ENCODE assay signal across 8 mouse cellular contexts in genomic region chr17:86371101-86371561, GRCm38 (mm10).
DNase-seq lines count a peak whose midpoint lies in the region; ATAC-seq and TF ChIP-seq lines count a peak whose summit lies in the region.

No protein-coding gene starts in this region.

- H3K9ac ChIP-seq in hindbrain, embryonic 13.5 days: no peak overlapping the region
- no peak overlapping the region for H3K9ac ChIP-seq in hindbrain, embryonic 12.5 days
- peak overlapping the region; percentile 2; the same call in 1 of the 2 replicates for H3K9ac ChIP-seq in CH12.LX (ENCODE audit: insufficient read depth, low read depth)
- H3K9ac ChIP-seq in hindbrain, embryonic 16.5 days (ENCODE audit: low read depth, low read length): no peak overlapping the region

- H3K4me1 ChIP-seq in hindbrain, embryonic 13.5 days (replicated peaks): peaks cover 27% of the 10 kb centered on the region
- peaks cover 14% of the 10 kb centered on the region for H3K4me1 ChIP-seq in hindbrain, embryonic 12.5 days
- H3K4me1 ChIP-seq in CH12.LX (ENCODE audit: control insufficient read depth in 1 of 2, insufficient read depth in 2 of 2): peaks cover 32 to 87% of the 10 kb centered on the region in 2 experiments
- H3K4me1 ChIP-seq in hindbrain, embryonic 16.5 days (ENCODE audit: control insufficient read depth, insufficient read depth, low read depth, low read length): peaks cover 26% of the 10 kb centered on the region

- 66% methylated on average over 4 of the region's 4 CpGs for WGBS in hindbrain, embryonic 13.5 days
- 70% methylated on average over 4 of the region's 4 CpGs for WGBS in hindbrain, embryonic 12.5 days
- 47% methylated on average over 4 of the region's 4 CpGs for WGBS in hindbrain, embryonic 16.5 days

- intact Hi-C loops in gastrocnemius, adult 2 months (cut with DNase I): no loop called here

- H3K36me3 ChIP-seq in hindbrain, embryonic 13.5 days: no peaks in the 10 kb centered on the region
- no peaks in the 10 kb centered on the region for H3K36me3 ChIP-seq in hindbrain, embryonic 12.5 days
- peaks cover 0 to 10% of the 10 kb centered on the region in 2 experiments for H3K36me3 ChIP-seq in CH12.LX (replicated peaks in 1 of 2; ENCODE audit: control insufficient read depth in 1 of 2, insufficient read depth in 1 of 2, low read length in 1 of 2)
- H3K36me3 ChIP-seq in hindbrain, embryonic 16.5 days (ENCODE audit: control insufficient read depth, insufficient read depth, low read length): no peaks in the 10 kb centered on the region

- no peak for TF ChIP-seq EP300 in CH12.LX (IDR thresholded peaks at IDR 0.05; ENCODE audit: low read length)

- no peak for TF ChIP-seq POLR2A in CH12.LX (IDR thresholded peaks at IDR 0.05; ENCODE audit: low read depth, low read length)

- H3K27ac ChIP-seq in hindbrain, embryonic 13.5 days: peak overlapping the region; percentile 73
- H3K27ac ChIP-seq in hindbrain, embryonic 12.5 days: no peak overlapping the region
- H3K27ac ChIP-seq in CH12.LX (ENCODE audit: insufficient read depth, low read depth): no peak overlapping the region
- H3K27ac ChIP-seq in gastrocnemius, adult 2 months: no peak overlapping the region
- peak overlapping the region; percentile 37 for H3K27ac ChIP-seq in hindbrain, embryonic 16.5 days (ENCODE audit: low read depth, low read length)

- H3K27me3 ChIP-seq in hindbrain, embryonic 13.5 days: no peaks in the 10 kb centered on the region
- H3K27me3 ChIP-seq in hindbrain, embryonic 12.5 days: no peaks in the 10 kb centered on the region
- no peaks in the 10 kb centered on the region for H3K27me3 ChIP-seq in CH12.LX (replicated peaks)
- H3K27me3 ChIP-seq in hindbrain, embryonic 16.5 days (replicated peaks; ENCODE audit: control insufficient read depth, insufficient read depth, low read length): no peaks in the 10 kb centered on the region

- H3K4me3 ChIP-seq in hindbrain, embryonic 13.5 days: no peak overlapping the region
- H3K4me3 ChIP-seq in hindbrain, embryonic 12.5 days: no peak overlapping the region
- H3K4me3 ChIP-seq in CH12.LX (replicated peaks in 1 of 3; ENCODE audit: low read depth in 2 of 3, low read length in 2 of 3, poor library complexity in 1 of 3): no peak overlapping the region
- no peak overlapping the region for H3K4me3 ChIP-seq in gastrocnemius, adult 2 months
- no peak overlapping the region for H3K4me3 ChIP-seq in hindbrain, embryonic 16.5 days (ENCODE audit: low read length)

- dilution Hi-C loops in CH12.LX (cut with MboI; ENCODE audit: extremely low pct_ligation_motif_present, extremely low pct_unique_long_range_greater_than_20kb, low sequenced_read_pairs): no loop called here

- no peak overlapping the region for H3K4me2 ChIP-seq in hindbrain, embryonic 13.5 days
- no peak overlapping the region for H3K4me2 ChIP-seq in hindbrain, embryonic 12.5 days (replicated peaks)
- H3K4me2 ChIP-seq in CH12.LX (ENCODE audit: insufficient read depth, low read depth, poor library complexity, severe bottlenecking): peak overlapping the region; percentile 72; the same call in 1 of the 2 replicates
- peak overlapping the region; percentile 24; the same call in 1 of the 2 replicates for H3K4me2 ChIP-seq in hindbrain, embryonic 16.5 days (ENCODE audit: low read length)

- TF ChIP-seq CTCF in CH12.LX (conservative IDR thresholded peaks at IDR 0.05 in 1 of 2, IDR thresholded peaks at IDR 0.05 in 1 of 2; ENCODE audit: low read depth in 2 of 2, low read length in 2 of 2): no peak
- TF ChIP-seq CTCF in gastrocnemius, adult 2 months (IDR thresholded peaks at IDR 0.05): no peak

- in situ Hi-C loops in CH12.LX (cut with MboI; ENCODE audit: low pct_ligation_motif_present, low pct_unique_long_range_greater_than_20kb, low sequenced_read_pairs): no loop called here

- TF ChIP-seq RAD21 in CH12.LX (IDR thresholded peaks at IDR 0.05; ENCODE audit: low read depth, low read length): no peak

- peaks cover under 1% of the 10 kb centered on the region; the same call in 1 of the 2 replicates for H3K79me2 ChIP-seq in CH12.LX (replicated peaks; ENCODE audit: control insufficient read depth, extremely low read depth, insufficient read depth, poor library complexity, severe bottlenecking)

- no peak for DNase-seq in CH12.LX (ENCODE audit: extremely low read depth)
- peak; percentile 59 for DNase-seq in gastrocnemius, adult 2 months
- no peak for DNase-seq in B cell, adult 2 months
- DNase-seq in embryo, embryonic 10 days (ENCODE audit: low spot score): no peak
- no peak for DNase-seq in natural killer cell, adult 2 months (ENCODE audit: low spot score in 2 of 2)

- H3K9me3 ChIP-seq in hindbrain, embryonic 13.5 days: no peaks in the 10 kb centered on the region
- no peaks in the 10 kb centered on the region for H3K9me3 ChIP-seq in hindbrain, embryonic 12.5 days (replicated peaks)
- H3K9me3 ChIP-seq in CH12.LX (replicated peaks; ENCODE audit: low read length): no peaks in the 10 kb centered on the region
- H3K9me3 ChIP-seq in hindbrain, embryonic 16.5 days (ENCODE audit: control insufficient read depth, low read length): no peaks in the 10 kb centered on the region

- ATAC-seq in hindbrain, embryonic 13.5 days (ENCODE audit: low FRiP score): no peak
- no peak for ATAC-seq in hindbrain, embryonic 12.5 days (ENCODE audit: low FRiP score)
- ATAC-seq in hindbrain, embryonic 16.5 days: peak; percentile 73

TF ChIP-seq in CH12.LX, 34 proteins besides CTCF, POLR2A, EP300 and RAD21:
- TF ChIP-seq SIN3A (IDR thresholded peaks at IDR 0.05; ENCODE audit: low read length) (no peak), MAX (IDR thresholded peaks at IDR 0.05; ENCODE audit: low read length) (no peak), MXI1 (IDR thresholded peaks at IDR 0.05; ENCODE audit: low read depth, low read length) (0 out of 2 replicates have a peak, but pooled peaks have one; percentile 44), USF2 (conservative IDR thresholded peaks at IDR 0.05; ENCODE audit: low read depth, low read length) (no peak), CHD1 (IDR thresholded peaks at IDR 0.05; ENCODE audit: low read depth, low read length) (0 out of 2 replicates have a peak, but pooled peaks have one; percentile 48), BHLHE40 (IDR thresholded peaks at IDR 0.05; ENCODE audit: low read depth, low read length) (no peak), SMC3 (IDR thresholded peaks at IDR 0.05; ENCODE audit: low read depth, low read length) (no peak), ZMIZ1 (IDR thresholded peaks at IDR 0.05; ENCODE audit: low read depth, low read length) (no peak)

Comparison
In these comparisons a context has a peak if more than half of its experiments do, and no peak if none do; other contexts are left out.
1. H3K27ac ChIP-seq: peak in hindbrain, embryonic 13.5 days (single experiment) and hindbrain, embryonic 16.5 days (single experiment); none in hindbrain, embryonic 12.5 days (single experiment), CH12.LX (single experiment) and gastrocnemius, adult 2 months (single experiment).
2. H3K4me2 ChIP-seq: peak in CH12.LX (single experiment) and hindbrain, embryonic 16.5 days (single experiment); none in hindbrain, embryonic 13.5 days (single experiment) and hindbrain, embryonic 12.5 days (single experiment).